Mouse (Mus musculus) midbrain, embryonic 16.5 days (tissue): ENCODE measurements at regions not wholly inside any gene's neighbourhood (a gene's known extent, or its start where the extent isn't known, plus 50 kb on each side); places are given as distances from the start of the nearest gene placed in this dataset.
"Not testable (repeated sequence)": the region's sequence is repeated elsewhere in the genome, so short reads cannot be mapped to it uniquely, and the experiment has no call there.

Experiments used
- ATAC-seq: fragments of 200-750 bp; cut with Nextera tagmentation; 2 replicates; pipeline ENCODE4 v1.8.0; 2017; ENCODE audit warnings: moderate TSS enrichment
- H3K27ac ChIP-seq: fragments of 300-500 bp; sonication (generic); 2 replicates; pipeline ENCODE4 v1.5.1; 2014; ENCODE audit warnings: mild to moderate bottlenecking, low read length, mixed read lengths
- H3K27me3 ChIP-seq: fragments of 300-500 bp; sonication (generic); 2 replicates; pipeline ENCODE4 v1.6.1; 2014; ENCODE audit warnings: low read depth, low read length, mixed read lengths; ENCODE audit not compliant: control insufficient read depth, insufficient read depth
- H3K36me3 ChIP-seq: fragments of 300-500 bp; sonication (generic); 2 replicates; pipeline ENCODE4 v1.6.1; 2014; ENCODE audit warnings: mild to moderate bottlenecking, low read length, moderate library complexity, mixed read lengths; ENCODE audit not compliant: control insufficient read depth, insufficient read depth
- H3K4me1 ChIP-seq: fragments of 300-500 bp; sonication (generic); 2 replicates; pipeline ENCODE4 v1.6.1; 2014; ENCODE audit warnings: mild to moderate bottlenecking, low read length, mixed read lengths; ENCODE audit not compliant: control insufficient read depth, insufficient read depth
- H3K4me2 ChIP-seq: fragments of 300-500 bp; sonication (generic); 2 replicates; pipeline ENCODE4 v1.6.1; 2014; ENCODE audit warnings: mild to moderate bottlenecking, low read length, mixed read lengths
- H3K4me3 ChIP-seq: fragments of 300-500 bp; sonication (generic); 2 replicates; pipeline ENCODE4 v1.5.1; 2014; ENCODE audit warnings: low read depth, mild to moderate bottlenecking, low read length, moderate library complexity, mixed read lengths
- H3K9ac ChIP-seq: fragments of 300-500 bp; sonication (generic); 2 replicates; pipeline ENCODE4 v1.6.1; 2014; ENCODE audit warnings: low read depth, low read length, mixed read lengths
- H3K9me3 ChIP-seq: fragments of 300-500 bp; sonication (generic); replicated peaks from 2 replicates; pipeline ENCODE4 v1.6.1; 2014; ENCODE audit warnings: mild to moderate bottlenecking, low read length, mixed read lengths; ENCODE audit not compliant: control insufficient read depth, poor library complexity, severe bottlenecking
- whole genome bisulfite sequencing: fragments of 180-500 bp; shearing (Covaris S2); extraction: QIAGEN DNeasy Blood & Tissue Kit; methylation state at CpG from one replicate; pipeline ENCODE4 v1.1.7; 2014; 5-methylcytosine and 5-hydroxymethylcytosine counted together

DNA sequence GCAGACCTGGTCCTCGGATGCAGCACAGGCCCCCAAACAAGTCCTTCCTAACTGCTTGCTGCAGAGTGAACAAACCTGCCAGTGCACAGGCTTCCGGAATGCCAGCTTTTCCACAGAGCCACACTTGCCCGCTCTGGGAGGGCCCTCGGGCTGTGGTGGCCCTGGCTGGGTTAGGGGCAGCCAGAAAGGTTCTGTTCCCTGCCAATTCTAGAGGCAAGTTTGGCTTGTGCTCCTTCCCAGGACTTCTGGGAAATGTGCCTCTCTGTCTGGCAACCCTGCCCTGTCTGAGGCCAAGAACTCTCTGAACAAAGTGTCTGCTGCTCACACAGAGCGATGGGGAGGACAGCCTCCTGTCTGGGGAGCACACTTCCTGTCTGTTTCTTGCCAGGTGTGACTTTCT lies 66.4 kb downstream of the Xrcc2 start:
- H3K36me3 ChIP-seq = no peaks in the 10 kb centered on the region
- H3K4me2 ChIP-seq = no peak overlapping the region
- no peak overlapping the region for H3K9ac ChIP-seq
- no peaks in the 10 kb centered on the region for H3K27me3 ChIP-seq
- no peaks in the 10 kb centered on the region for H3K9me3 ChIP-seq
- ATAC-seq = no peak
- 90% methylated on average over 5 of the region's 5 CpGs for WGBS
- no peaks in the 10 kb centered on the region for H3K4me1 ChIP-seq
- H3K4me3 ChIP-seq = no peak overlapping the region
- H3K27ac ChIP-seq = no peak overlapping the region

DNA sequence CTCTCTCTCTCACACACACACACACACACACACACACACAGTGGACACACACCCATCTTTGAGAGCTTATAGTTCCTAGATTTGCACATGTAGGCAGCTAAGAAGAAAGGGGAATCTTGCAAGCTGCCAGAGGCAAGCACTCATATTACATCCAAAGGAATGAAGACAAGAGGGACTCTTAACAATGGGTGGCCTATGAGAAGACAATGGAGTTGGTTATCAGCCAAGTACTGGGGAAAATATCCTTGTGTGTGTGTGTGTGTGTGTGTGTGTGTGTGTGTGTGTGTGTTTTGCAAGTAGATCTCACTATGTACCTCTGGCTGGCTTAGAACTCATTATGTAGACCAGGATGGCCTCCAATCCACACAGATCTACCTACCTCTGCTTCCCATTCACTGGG lies 67.5 kb downstream of the Xrcc2 start:
- no peak for ATAC-seq
- Histone ChIP-seq H3K27me3 (no peaks in the 10 kb centered on the region), H3K36me3 (no peaks in the 10 kb centered on the region), H3K4me3 (no peak overlapping the region), H3K27ac (no peak overlapping the region), H3K9me3 (no peaks in the 10 kb centered on the region), H3K4me1 (no peaks in the 10 kb centered on the region), H3K9ac (no peak overlapping the region), H3K4me2 (no peak overlapping the region)

DNA sequence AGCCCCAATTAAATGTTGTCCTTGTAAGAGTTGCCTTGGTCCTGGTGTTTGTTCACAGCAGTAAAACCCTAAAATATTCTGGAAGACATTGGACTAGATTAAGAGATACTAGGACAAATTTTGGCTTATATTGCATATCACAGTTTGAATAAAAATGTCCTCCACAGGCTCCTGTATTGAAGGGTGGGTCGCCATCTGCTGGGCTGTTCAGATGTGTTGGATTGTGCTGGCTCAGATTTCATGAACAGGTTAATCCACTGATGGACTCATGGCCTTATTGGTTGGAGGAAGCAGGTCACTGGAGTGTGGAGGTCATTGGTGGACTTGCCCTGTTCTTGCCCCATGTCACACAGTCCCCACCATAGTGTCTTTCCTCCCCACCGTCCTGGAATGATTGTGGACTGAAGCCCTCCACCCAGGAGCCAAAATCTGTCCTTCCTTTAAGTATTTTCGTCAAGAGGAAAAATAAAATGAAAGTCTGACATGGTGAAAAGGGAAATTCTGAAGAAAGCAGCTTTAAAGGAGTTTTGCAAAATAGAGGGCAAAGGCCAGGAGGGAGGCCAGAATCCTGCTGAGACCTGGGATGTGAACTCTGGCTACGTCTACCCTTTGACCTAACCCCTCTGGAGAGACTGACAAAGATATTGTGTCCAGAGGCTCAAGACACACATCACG lies 72.6 kb downstream of the Xrcc2 start:
- Histone ChIP-seq H3K27me3 (no peaks in the 10 kb centered on the region), H3K4me1 (no peaks in the 10 kb centered on the region), H3K4me2 (no peak overlapping the region), H3K9me3 (no peaks in the 10 kb centered on the region), H3K27ac (no peak overlapping the region), H3K9ac (no peak overlapping the region), H3K4me3 (no peak overlapping the region), H3K36me3 (no peaks in the 10 kb centered on the region)
- 61% methylated on average over 5 of the region's 5 CpGs for WGBS
- ATAC-seq = no peak

DNA sequence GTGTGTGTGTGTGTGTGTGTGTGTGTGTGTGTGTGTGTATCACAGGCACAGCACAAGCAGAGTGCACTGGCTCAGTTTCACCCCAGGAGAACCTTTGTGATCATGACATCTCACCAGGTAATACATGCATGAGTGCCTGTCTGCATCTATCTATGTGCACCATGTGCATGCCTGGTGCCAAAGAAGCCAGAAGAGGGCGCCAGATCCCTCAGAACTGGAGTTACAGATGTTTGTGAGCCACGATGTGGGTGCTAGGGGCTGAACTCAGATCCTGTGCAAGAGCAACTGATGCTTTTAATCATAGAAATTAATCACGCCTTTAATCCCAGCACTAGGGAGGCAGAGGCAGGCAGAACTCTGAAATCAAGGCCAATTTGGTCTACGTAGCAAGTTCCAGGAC lies 75.9 kb downstream of the Xrcc2 start:
- ATAC-seq = no peak
- 81% methylated on average over 4 of the region's 4 CpGs for WGBS
- Histone ChIP-seq H3K4me1 (no peaks in the 10 kb centered on the region), H3K4me3 (no peak overlapping the region), H3K9me3 (no peaks in the 10 kb centered on the region), H3K36me3 (no peaks in the 10 kb centered on the region), H3K4me2 (no peak overlapping the region), H3K27ac (no peak overlapping the region), H3K27me3 (no peaks in the 10 kb centered on the region), H3K9ac (no peak overlapping the region)

DNA sequence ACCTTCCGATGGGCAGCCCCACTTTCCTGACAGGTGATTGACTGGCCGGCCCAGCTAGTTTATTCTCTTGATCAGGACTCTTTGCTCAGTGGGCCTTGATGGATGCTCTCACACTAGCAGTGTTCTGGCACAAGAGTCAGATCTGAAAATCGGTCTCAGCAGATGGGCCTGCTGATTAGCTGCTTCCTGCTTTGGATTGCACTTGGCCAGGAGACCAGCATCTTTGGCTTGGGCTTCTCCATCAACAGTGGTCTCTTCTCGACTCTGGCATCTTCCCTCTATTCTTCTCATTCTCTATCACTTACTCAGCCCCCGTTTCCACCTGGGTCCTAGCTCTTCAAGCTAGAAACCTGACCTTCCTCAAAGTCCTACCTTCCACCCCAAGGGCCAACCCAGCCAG lies 77.1 kb downstream of the Xrcc2 start:
- no peak overlapping the region for H3K4me3 ChIP-seq
- H3K4me2 ChIP-seq = no peak overlapping the region
- ATAC-seq = no peak
- H3K36me3 ChIP-seq = no peaks in the 10 kb centered on the region
- H3K27ac ChIP-seq = no peak overlapping the region
- H3K4me1 ChIP-seq = no peaks in the 10 kb centered on the region
- H3K9ac ChIP-seq = no peak overlapping the region
- 94% methylated on average over 5 of the region's 5 CpGs for WGBS
- H3K27me3 ChIP-seq = no peaks in the 10 kb centered on the region
- no peaks in the 10 kb centered on the region for H3K9me3 ChIP-seq

DNA sequence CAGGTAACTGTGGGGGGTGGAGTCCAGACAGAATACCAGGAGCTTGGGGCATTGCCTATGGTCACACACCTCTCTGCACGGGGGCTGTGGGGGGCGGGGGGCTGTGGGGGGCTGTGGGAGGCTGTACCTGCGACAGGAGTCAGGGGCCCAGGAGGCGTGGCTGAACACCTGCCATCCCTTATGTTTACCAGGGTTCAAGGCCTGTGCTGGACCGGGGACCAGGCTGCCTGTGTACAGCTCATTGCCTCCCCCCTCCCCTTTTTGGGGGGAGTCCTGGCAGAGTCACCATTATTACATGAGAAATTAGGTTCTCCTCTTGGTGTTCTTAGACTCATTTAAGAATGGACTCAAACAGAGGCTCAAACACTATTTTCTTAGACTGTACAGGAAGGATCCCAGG lies 78.5 kb downstream of the Xrcc2 start:
- no peak for ATAC-seq
- Histone ChIP-seq H3K9ac (no peak overlapping the region), H3K36me3 (no peaks in the 10 kb centered on the region), H3K27me3 (no peaks in the 10 kb centered on the region), H3K27ac (no peak overlapping the region), H3K4me1 (no peaks in the 10 kb centered on the region), H3K4me3 (no peak overlapping the region), H3K4me2 (no peak overlapping the region), H3K9me3 (no peaks in the 10 kb centered on the region)
- 86% methylated on average over 2 of the region's 5 CpGs for WGBS

DNA sequence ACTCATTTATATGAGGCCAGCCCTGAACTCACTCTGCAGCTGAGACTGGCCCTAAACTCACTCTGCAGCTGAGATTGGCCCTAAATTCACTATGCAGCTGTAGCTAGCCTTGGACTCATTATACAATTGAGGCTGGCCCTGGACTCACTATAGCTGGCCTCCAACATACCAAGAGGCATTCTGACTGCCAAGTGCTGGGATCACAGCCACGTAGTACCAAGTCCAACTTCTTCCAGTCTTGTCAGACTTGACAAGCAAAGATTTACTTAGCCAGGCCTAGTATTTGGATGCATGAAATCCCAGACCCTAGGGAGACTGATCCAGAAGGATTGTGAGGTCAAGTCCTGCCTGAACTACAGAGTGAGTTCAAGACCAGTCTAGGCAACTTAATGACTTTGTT lies 81.6 kb downstream of the Xrcc2 start:
- Histone ChIP-seq H3K36me3 (no peaks in the 10 kb centered on the region), H3K4me3 (no peak overlapping the region), H3K4me1 (no peaks in the 10 kb centered on the region), H3K4me2 (no peak overlapping the region), H3K9me3 (no peaks in the 10 kb centered on the region), H3K27ac (no peak overlapping the region), H3K9ac (no peak overlapping the region), H3K27me3 (no peaks in the 10 kb centered on the region)
- ATAC-seq = no peak
- WGBS = 63% methylated on average over 1 of the region's 1 CpGs

DNA sequence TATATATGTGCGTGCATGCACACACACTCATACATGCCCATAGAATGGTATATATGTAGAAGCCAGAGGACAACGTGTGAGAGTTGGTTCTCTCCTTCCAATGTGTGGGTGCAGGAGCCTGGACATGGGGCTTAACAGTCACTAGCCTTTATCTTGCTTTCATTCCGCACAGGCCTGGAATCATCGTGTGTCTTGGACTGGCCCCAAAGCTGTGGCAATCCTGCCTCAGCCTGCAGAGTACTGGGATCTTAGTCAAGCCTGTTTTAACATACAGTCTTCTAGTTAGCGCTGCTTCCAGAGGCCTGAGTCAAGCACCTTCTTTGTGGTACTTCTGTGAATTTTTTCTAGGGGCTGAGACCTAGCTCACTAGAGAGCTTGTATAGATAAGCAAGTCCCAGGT lies 85.8 kb downstream of the Xrcc2 start:
- H3K9ac ChIP-seq = no peak overlapping the region
- no peak for ATAC-seq
- H3K27ac ChIP-seq = no peak overlapping the region
- WGBS = 84% methylated on average over 5 of the region's 5 CpGs
- H3K4me2 ChIP-seq = no peak overlapping the region
- no peaks in the 10 kb centered on the region for H3K36me3 ChIP-seq
- H3K9me3 ChIP-seq = no peaks in the 10 kb centered on the region
- H3K27me3 ChIP-seq = no peaks in the 10 kb centered on the region
- H3K4me1 ChIP-seq = no peaks in the 10 kb centered on the region
- no peak overlapping the region for H3K4me3 ChIP-seq

DNA sequence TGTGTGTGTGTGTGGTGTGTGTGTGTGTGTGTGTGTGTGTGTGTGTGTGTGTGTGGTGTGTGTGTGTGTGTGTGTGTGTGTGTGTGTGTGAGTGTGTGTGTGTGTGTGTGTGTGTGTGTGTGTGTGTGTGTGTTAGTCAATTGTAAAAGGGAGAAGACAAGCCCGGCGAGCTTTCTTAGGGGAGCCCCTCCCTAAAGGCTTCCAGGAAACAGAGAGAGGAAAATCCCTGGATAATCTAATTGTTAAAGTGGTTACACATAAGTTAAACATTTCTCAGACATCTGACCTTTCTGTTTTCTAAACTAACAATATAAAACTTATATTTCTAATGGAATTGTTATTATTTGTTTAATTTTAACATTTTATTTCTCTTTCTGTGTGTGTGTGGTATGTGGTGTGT lies 86.3 kb downstream of the Xrcc2 start:
- not testable (repeated sequence) for H3K27ac ChIP-seq, H3K9ac ChIP-seq, H3K4me1 ChIP-seq, H3K27me3 ChIP-seq, H3K4me3 ChIP-seq, H3K4me2 ChIP-seq, H3K9me3 ChIP-seq, ATAC-seq, H3K36me3 ChIP-seq
- 53% methylated on average over 2 of the region's 2 CpGs for WGBS
